Mouse (Mus musculus) hindbrain, postnatal 0 days (tissue): ENCODE data around the gene Rhbg. TPM values are rescaled to one million over a fixed set of nuclear protein-coding genes. Genes with fewer than 3 reads are reported as not detected.

Source experiments
- ATAC-seq: fragments of 200-750 bp; cut with Nextera tagmentation; 2 replicates; pipeline ENCODE4 v1.8.0; 2017; ENCODE audit warnings: mild to moderate bottlenecking, moderate TSS enrichment, moderate library complexity
- DNase-seq: peaks from one replicate; pipeline ENCODE4 v3.0.0-alpha.2; 2015; ENCODE audit warnings: low spot score
- H3K27ac ChIP-seq: fragments of 300-500 bp; sonication (generic); 2 replicates; pipeline ENCODE4 v1.5.1; 2014; ENCODE audit warnings: mild to moderate bottlenecking
- H3K27me3 ChIP-seq: fragments of 300-500 bp; sonication (generic); 2 replicates; pipeline ENCODE4 v1.6.1; 2014; ENCODE audit warnings: low read length, mixed read lengths; ENCODE audit not compliant: insufficient read depth
- H3K36me3 ChIP-seq: fragments of 300-500 bp; sonication (generic); 2 replicates; pipeline ENCODE4 v1.6.1; 2014; ENCODE audit warnings: low read length, mixed read lengths; ENCODE audit not compliant: insufficient read depth
- H3K4me1 ChIP-seq: fragments of 300-500 bp; sonication (generic); 2 replicates; pipeline ENCODE4 v1.6.1; 2014; ENCODE audit warnings: antibody characterized with exemption, low read length, mixed read lengths; ENCODE audit not compliant: insufficient read depth
- H3K4me2 ChIP-seq: fragments of 300-500 bp; sonication (generic); 2 replicates; pipeline ENCODE4 v1.6.1; 2014; ENCODE audit warnings: low read depth, mild to moderate bottlenecking, low read length, moderate library complexity, mixed read lengths
- H3K4me3 ChIP-seq: fragments of 300-500 bp; sonication (generic); 2 replicates; pipeline ENCODE4 v1.5.1; 2014; ENCODE audit warnings: low read length
- H3K9ac ChIP-seq: fragments of 300-500 bp; sonication (generic); replicated peaks from 2 replicates; pipeline ENCODE4 v1.6.1; 2014; ENCODE audit warnings: mild to moderate bottlenecking, low read length, moderate library complexity, mixed read lengths
- H3K9me3 ChIP-seq: fragments of 300-500 bp; sonication (generic); 2 replicates; pipeline ENCODE4 v1.6.1; 2016; ENCODE audit warnings: low read length, mixed read lengths
- CTCF ChIP-seq: IDR thresholded peaks from 2 replicates; pipeline ENCODE4 v1.5.1; 2016; ENCODE audit warnings: antibody characterized with exemption, control low read depth, low read depth
- WGBS: fragments of 180-500 bp; shearing (Covaris S2); extraction: QIAGEN DNeasy Blood & Tissue Kit; methylation state at CpG from one replicate; pipeline ENCODE4 v1.1.7; 2014; 5-methylcytosine and 5-hydroxymethylcytosine counted together
- polyA plus RNA-seq: library from polyadenylated mRNA; unstranded; fragments of >200 nt; fragmentation: Nextera tagmentation; extraction: Ambion mirVana; gene quantifications from 2 replicates; pipeline ENCODE4 v1.2.1, GENCODE M21; 2015
- total RNA-seq: library from RNA; depleted of rRNA; stranded (reverse); fragments of >200 nt; gene quantifications from 2 replicates; pipeline ENCODE4 v1.2.3, GENCODE M21; 2014

Rhbg gene
- total and polyA plus RNA-seq, 2 experiments from 2014 or later = 0.43 to 0.94 TPM

DNA sequence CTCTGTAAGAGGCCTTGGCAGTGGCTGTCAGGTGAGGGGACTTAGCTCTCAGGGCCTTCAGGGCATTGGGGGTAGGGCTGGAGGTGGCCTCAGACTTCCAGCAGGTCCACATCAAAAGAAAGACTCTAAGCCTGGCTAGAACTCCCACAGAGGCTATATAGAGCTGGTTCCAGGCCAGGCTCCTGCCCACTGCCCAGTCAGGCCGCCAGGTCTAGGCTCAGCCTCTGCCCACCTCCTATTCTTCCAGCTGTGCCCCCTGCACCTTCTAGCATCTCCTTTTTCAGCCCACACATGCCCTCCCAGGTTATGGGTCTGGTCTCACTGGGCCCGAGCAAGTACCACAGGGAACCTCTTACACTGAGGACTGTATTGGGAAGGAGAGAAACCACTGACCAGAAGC, 29.6 kb downstream of the Rhbg start:
- no peak overlapping the region for H3K4me2 ChIP-seq
- peaks cover 41% of the 10 kb centered on the region for H3K4me1 ChIP-seq
- no peak overlapping the region for H3K4me3 ChIP-seq
- no peaks in the 10 kb centered on the region for H3K9me3 ChIP-seq
- H3K36me3 ChIP-seq = peaks cover 63% of the 10 kb centered on the region; the same call in 1 of the 2 replicates
- H3K27ac ChIP-seq = peak overlapping the region; percentile 93
- DNase-seq (no peak), ATAC-seq (no peak)
- no peak for TF ChIP-seq CTCF
- H3K27me3 ChIP-seq = no peaks in the 10 kb centered on the region
- 51% methylated on average over 2 of the region's 2 CpGs for WGBS
- peak overlapping the region; percentile 25; the same call in 1 of the 2 replicates for H3K9ac ChIP-seq

DNA sequence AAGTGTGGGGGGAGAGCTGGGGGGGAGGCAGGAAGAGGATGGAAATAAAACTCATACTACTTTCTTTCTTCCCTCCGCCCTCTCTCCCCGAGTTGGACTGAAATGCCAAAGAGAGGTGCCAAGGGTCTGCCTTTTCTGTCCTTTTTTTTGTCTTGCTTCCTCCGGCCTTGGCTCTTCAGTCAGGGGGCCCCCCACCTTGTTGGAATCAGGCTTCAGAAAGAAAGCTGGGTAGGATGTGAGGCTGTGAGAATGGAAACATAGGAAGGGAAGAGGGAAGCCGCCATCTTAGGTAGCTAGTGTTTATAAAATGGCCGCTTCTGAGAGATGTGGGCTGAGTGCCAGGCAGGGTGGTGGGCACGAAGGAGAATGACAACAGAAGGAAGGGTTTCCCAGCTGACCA, 32.1 kb downstream of the Rhbg start:
- H3K4me2 ChIP-seq = no peak overlapping the region
- peaks cover 52% of the 10 kb centered on the region; the same call in 1 of the 2 replicates for H3K36me3 ChIP-seq
- DNase-seq (peak; percentile 90), ATAC-seq (peak; percentile 44)
- no peaks in the 10 kb centered on the region for H3K27me3 ChIP-seq
- TF ChIP-seq CTCF = no peak
- WGBS = 29% methylated on average over 6 of the region's 6 CpGs
- peaks cover 42% of the 10 kb centered on the region for H3K4me1 ChIP-seq
- no peak overlapping the region for H3K4me3 ChIP-seq
- H3K27ac ChIP-seq = peak overlapping the region; percentile 93
- H3K9me3 ChIP-seq = no peaks in the 10 kb centered on the region
- H3K9ac ChIP-seq = no peak overlapping the region; the same call in 1 of the 2 replicates

DNA sequence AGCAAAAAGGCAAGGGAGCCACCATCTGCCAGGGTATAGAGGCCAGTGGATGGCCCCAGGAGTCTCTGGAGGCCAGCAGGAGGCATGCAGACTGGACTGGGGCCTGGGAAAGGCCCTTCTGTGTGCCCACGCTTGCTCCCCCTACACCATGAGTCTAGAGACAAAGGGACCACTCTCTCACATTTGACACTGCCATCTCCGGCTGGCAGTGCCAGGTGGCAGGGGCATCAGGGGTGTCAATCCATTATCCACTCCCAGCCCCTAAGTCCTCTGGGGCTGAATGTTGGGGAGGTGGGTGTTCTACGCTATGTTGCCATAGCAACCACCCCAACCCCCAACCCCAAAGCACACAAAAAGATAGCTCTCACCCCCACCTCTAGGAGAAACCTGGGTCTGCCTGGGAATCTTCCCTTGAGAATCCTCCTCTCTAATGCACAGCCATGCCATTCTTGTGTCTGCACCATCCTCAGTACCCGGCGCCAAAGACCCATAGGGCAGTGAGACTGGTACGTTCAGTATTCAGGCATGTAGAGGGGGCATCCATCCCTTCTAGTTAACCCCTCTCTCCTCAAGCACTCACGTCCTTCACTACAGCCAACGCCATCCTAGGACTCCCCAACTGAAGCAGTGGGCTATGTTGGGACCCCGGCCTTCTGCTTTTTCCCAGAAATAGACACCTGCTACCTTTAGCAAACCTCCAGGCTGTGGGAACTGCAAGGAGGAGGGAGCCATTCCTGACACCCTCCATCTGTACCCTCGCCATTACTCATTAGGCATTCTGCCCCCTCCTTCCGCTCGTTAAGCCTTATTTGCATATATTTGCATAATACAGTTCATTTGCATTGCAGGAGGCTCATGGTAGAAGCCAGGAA, 32.8 kb downstream of the Rhbg start:
- Histone ChIP-seq H3K4me1 (peaks cover 45% of the 10 kb centered on the region), H3K9ac (peak overlapping the region; percentile 50), H3K4me3 (no peak overlapping the region), H3K9me3 (no peaks in the 10 kb centered on the region), H3K36me3 (peaks cover 48% of the 10 kb centered on the region; the same call in 1 of the 2 replicates), H3K4me2 (0 out of 2 replicates have a peak overlapping the region, but pooled peaks have one; percentile 16), H3K27me3 (no peaks in the 10 kb centered on the region), H3K27ac (peak overlapping the region; percentile 93)
- ATAC-seq (peak; percentile 79), DNase-seq (peak; percentile 84)
- 19% methylated on average over 12 of the region's 12 CpGs for WGBS
- TF ChIP-seq CTCF = peak; percentile 13; the same call in 1 of the 2 replicates

DNA sequence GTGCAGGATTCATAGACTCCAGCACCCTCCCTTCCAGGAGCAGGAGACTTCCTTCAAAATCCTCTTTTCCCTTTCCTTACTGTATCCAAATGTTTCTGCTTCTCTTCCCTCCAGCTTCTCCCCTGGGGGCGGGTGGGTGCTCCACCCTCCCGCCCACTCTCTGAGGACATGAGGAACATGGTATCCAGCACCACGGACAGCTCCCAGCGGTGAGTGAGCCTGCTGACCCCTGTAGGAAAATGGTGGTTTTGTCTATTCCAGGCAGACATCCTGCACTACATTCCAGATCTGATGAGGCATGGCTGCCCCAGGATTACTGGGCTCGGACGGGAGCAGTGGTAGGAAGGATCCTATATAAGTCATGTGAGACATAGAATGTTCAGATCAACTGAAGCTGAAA, 33.7 kb downstream of the Rhbg start:
- Histone ChIP-seq H3K9ac (peak overlapping the region; percentile 50), H3K27ac (peak overlapping the region; percentile 93), H3K4me3 (no peak overlapping the region), H3K4me1 (peaks cover 42% of the 10 kb centered on the region), H3K4me2 (peak overlapping the region; percentile 66), H3K27me3 (no peaks in the 10 kb centered on the region), H3K36me3 (peaks cover 40% of the 10 kb centered on the region; the same call in 1 of the 2 replicates), H3K9me3 (no peaks in the 10 kb centered on the region)
- WGBS = 3% methylated on average over 6 of the region's 6 CpGs
- TF ChIP-seq CTCF = peak; percentile 28
- ATAC-seq (no peak), DNase-seq (no peak)

DNA sequence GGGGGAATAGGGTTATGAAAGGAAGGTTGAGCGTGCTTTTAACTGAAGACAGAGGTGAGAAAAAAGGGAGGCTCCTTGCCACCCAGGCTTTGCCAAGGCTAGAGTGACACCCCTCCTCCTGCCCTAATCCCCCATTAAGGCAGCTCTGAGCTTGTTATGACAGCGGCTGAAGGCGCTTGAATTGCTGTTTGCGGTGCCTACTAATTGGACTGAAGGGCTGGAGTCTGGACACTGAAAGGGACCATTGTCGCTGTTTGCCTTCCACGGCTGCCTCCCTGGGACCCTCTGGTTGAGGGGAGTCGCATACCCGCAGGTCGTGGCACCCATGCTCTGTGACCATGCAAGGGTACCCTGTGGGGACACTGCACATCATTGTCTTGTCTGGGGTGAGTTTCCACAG, 34.6 kb downstream of the Rhbg start:
- Histone ChIP-seq H3K4me3 (0 out of 2 replicates have a peak overlapping the region, but pooled peaks have one; percentile 16), H3K36me3 (peaks cover 33% of the 10 kb centered on the region; the same call in 1 of the 2 replicates), H3K9ac (peak overlapping the region; percentile 50), H3K27ac (peak overlapping the region; percentile 93), H3K9me3 (no peaks in the 10 kb centered on the region), H3K4me2 (peak overlapping the region; percentile 66), H3K4me1 (peaks cover 34% of the 10 kb centered on the region), H3K27me3 (no peaks in the 10 kb centered on the region)
- no peak for ATAC-seq
- no peak for DNase-seq
- TF ChIP-seq CTCF = no peak
- 8% methylated on average over 9 of the region's 9 CpGs for WGBS

DNA sequence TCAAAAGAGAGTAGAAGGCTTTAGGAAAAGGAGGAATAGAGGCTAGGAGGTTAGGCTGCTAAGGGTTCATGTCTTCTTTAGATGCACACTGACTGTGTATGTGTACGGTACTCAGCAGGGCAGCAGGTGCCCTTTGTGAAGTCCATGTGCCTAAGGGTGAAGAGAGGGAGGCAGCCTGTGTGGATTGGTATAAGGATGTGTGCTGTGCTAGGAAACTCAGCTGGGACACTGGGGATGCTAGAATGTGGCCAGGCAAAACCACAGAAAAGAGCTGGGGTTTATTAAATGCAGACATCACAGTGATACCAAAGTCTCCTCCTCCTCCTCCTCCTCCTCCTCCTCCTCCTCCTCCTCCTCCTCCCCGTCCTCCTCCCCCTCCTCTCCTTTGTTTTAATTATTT, 36.8 kb downstream of the Rhbg start:
- Histone ChIP-seq H3K4me1 (peaks cover 37% of the 10 kb centered on the region), H3K4me3 (peak overlapping the region; percentile 66), H3K9me3 (no peaks in the 10 kb centered on the region), H3K27ac (peak overlapping the region; percentile 93), H3K9ac (peak overlapping the region; percentile 88), H3K27me3 (no peaks in the 10 kb centered on the region), H3K4me2 (peak overlapping the region; percentile 66), H3K36me3 (peaks cover 11% of the 10 kb centered on the region; the same call in 1 of the 2 replicates)
- DNase-seq (no peak), ATAC-seq (no peak)
- WGBS = 13% methylated on average over 1 of the region's 2 CpGs
- no peak for TF ChIP-seq CTCF
